Mouse (Mus musculus): ENCODE measurements around the gene Dnah8.

The Dnah8 gene

DNA sequence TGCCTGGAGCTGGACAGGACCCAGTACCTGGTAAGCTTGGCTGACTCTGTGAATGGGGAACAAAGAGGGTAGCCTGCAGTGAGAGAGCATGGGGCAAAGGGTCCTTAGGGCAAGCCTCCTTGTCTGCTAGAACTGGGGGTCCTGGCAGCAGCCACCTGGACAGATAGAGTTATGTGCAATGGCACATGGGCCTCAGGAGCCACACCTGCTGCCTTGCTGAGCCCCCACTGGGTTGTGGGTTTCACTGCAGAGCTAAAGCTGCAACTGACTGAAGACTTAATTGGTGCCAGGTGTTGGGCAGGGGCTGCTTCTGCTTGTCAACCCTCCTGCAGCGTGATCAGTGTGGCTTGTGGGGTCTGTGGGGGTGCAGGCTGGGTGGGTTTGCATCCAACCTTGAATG is 267.9 kb downstream of the Dnah8 start:
- no peak for DNase-seq

DNA sequence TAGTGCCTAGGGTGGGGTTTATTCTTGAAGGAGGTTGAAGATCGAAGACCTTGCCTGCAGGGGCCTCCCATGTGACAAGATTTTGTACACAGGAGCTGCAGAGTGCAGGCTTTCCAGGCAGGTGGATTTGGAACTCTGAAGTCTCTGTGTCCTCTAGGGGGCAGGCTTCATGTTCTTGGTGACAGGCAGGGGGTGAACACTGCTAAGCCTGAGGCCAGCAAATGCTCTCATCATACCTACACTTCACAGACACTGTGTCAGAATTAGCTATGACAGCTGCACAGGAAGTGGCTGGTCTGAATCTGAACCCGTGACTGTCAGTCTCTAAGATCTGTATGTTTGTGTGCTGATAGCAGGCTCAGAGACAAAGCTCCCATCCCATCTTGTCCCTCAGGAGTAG is 268.6 kb downstream of the Dnah8 start:
- DNase-seq, result no peak

DNA sequence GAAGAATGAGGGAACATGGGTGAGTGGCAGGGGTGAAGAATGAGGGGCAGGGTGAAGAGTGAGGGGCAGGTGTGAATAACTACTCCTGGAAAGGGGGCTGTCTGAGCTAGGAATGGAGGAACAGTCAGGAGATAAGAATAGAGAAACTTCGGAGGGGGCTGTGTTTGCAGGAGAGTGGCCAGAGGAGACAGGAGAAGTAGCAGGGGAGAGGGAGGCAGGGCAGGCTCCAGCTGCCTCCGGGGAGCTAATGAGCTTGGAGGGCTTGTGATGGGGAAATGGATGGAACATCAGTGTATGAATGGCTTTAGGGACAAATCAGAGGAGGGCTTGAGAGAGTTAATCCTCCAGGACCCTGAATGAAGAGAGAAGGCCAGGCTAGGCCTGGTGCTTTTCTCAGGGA is 272.9 kb downstream of the Dnah8 start:
- no peak for DNase-seq

DNA sequence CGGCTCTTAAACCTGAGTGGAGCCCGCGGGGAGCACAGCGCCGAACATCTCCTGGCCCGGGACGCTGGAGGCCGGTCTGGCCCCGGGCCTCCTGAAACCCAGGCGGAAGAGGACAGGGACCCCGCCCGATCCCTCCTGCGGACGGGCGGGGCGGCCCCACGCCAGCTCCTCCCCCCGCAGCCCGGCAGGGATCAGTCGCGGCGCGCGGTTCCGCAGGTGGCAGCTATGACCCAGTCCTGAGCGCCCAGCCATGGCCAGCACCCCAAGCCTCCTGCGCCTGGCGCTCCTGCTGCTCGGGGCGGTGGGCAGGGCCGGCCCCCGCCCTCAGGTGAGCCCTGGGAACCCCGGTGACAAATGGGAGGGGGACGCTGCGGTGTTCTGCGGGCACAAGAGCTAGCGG is 277.5 kb downstream of the Dnah8 start, which contains the start of gene Glp1r:
Gene Glp1r, plus strand, starts transcription at position 191 of the 400 bp plus-strand sequence.
- DNase-seq, result no peak

DNA sequence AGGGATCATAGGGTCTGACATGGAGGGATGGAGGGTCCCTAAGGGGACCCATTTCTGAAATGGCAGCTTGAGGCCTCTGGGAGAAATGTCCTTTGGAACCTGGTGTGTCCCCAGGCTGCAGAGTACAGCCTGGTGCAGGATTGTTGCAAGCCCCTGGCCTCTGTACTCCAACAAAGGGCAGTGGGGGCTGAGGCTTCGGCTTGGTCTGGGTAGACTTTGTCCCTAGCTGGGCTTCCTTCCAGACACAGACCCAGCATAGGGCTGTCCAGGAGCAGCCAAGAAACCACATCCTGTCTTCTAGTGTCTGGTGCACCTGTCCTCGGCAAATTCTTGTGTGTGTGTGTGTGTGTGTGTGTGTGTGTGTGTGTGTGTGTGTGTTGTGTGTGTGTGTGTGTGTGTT is 279.9 kb downstream of the Dnah8 start:
- no peak for DNase-seq

DNA sequence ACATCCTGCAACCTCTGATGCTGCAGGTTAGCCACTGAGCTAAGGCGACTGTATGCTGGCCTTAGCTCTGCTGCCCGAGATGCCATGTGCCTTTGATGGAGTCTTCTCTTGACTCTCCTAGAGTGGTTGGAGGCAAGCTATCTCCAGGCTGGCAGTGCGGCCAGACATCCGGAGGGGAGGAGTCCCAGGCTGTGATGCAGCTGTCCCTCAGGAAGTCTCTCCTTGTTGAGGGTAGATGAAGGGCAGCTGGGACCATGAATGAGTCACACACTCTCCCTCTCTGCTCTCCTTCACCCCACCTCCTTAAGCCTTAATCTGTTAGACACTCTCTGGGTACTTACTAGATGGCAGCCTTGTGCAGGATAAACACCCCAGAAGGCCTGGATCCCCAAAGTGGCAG is 283.4 kb downstream of the Dnah8 start:
- DNase-seq, result no peak

- no peak for DNase-seq
Observed at GRCm38 (mm10) chr17:30910866-30911731, 286.9 kb downstream of the Dnah8 start.

DNA sequence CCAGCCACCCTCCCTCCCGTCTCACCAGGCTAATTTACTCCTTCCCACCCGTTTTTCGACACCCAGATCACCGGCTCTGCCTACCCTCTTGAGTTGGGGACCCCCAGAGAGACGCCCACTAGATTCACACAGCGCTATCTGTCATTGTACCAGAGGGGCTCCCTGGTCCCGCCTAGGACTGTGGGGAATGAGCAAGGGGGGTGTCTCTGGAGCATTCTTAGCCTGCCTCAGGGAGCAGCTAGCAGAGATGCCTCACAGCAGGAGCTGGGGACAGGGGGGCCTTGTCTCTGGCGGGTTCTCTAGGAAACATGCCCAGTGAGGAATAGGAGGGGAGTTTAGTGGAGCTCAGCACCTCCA is 287.6 kb downstream of the Dnah8 start:
- no peak for DNase-seq

- DNase-seq, result peak; percentile 5
Observed at GRCm38 (mm10) chr17:30912536-30912935, 288.4 kb downstream of the Dnah8 start.

GRCm38 (mm10) chr17:30914264-30914663 is 290.1 kb downstream of the Dnah8 start:
- DNase-seq, result no peak

DNA sequence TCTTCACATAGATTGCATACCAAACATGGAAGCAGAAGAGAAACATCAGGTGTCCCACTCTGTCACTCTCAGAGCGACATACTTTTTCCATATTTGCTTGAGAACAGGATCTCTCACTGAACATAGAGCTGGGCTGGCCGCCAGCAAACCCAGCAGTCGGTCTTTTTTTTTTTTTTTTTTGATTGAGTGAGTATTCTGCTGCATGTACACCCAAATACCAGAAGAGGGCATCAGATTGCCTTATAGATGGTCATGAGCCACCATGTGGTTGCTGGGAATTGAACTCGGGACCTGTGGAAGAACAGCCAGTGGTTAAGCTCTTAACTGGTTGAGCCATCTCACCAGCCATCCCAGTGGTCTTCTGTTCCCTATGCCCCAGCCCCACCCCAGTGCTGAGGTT is 299.4 kb downstream of the Dnah8 start:
- DNase-seq, result no peak
